ENCODE assay signal across 27 mouse cellular contexts in the genomic region with DNA sequence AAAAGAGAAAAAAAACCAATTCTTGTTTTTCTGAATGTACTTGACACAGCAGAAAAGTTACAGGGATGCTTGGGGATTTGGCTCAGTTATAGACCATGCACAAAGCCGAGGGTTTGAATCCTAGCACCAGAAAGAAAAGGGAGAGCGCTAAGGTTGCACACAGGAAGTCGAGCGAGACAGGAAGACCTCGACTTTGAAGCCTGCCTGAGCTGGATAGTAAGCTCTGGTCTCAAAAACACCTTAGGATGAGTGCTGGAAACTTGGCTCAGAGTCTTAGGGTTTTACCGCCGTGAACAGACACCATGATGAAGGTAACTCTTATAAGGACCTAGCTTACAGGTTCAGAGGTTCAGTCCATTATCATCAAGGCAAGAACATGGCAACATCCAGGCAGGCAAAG. TPM values are rescaled to one million over a fixed set of nuclear protein-coding genes. Genes with fewer than 3 reads are reported as not detected.
DNase-seq lines count a peak whose midpoint lies in the region; ATAC-seq lines count a peak whose summit lies in the region.
"Had no signal": no experiment of that assay in that cellular context is flagged by ENCODE, and none has a peak within 500 bp of the region (broad histone marks: within the 10 kb centered on the region; RNA-seq: fewer than 3 reads in every experiment).

No protein-coding gene starts in this region.

- no peaks in the 10 kb centered on the region for H3K36me3 ChIP-seq in forebrain, embryonic 15.5 days
- H3K36me3 ChIP-seq: embryonic facial prominence, embryonic 12.5 days; hindbrain, embryonic 13.5 days had no signal

- H3K27me3 ChIP-seq in forebrain, embryonic 15.5 days = no peaks in the 10 kb centered on the region
- H3K27me3 ChIP-seq: embryonic facial prominence, embryonic 12.5 days; embryonic facial prominence, embryonic 15.5 days; hindbrain, embryonic 13.5 days had no signal

- no peak overlapping the region for H3K4me2 ChIP-seq in forebrain, embryonic 15.5 days (replicated peaks)
- H3K4me2 ChIP-seq: embryonic facial prominence, embryonic 12.5 days; embryonic facial prominence, embryonic 15.5 days; heart, embryonic 11.5 days; hindbrain, embryonic 13.5 days had no signal

- H3K4me3 ChIP-seq in forebrain, embryonic 15.5 days = no peak overlapping the region
- H3K4me3 ChIP-seq: embryonic facial prominence, embryonic 12.5 days; embryonic facial prominence, embryonic 15.5 days; hindbrain, embryonic 10.5 days; hindbrain, embryonic 13.5 days had no signal

- peak; percentile 48 for DNase-seq in thymus, postnatal 0 days (ENCODE audit: low spot score)
- DNase-seq in thymus, postnatal 36 days = no peak
- peak; percentile 61 for DNase-seq in CD4-positive, CD25-positive, alpha-beta regulatory T cell, adult 2 months (ENCODE audit: low read depth, low spot score)
- peak; percentile 55 for DNase-seq in T-cell, adult 2 months (ENCODE audit: low spot score)
- no peak for DNase-seq in B cell, adult 2 months
- DNase-seq in layer of hippocampus, adult 11-12 months (ENCODE audit: low spot score) = no peak
- DNase-seq: adrenal gland, adult 2 months; adrenal gland, postnatal 14 days; cerebellum, adult 11 months; cerebellum, adult 2 months; cerebellum, adult 9-11 months; cerebellum, postnatal 25 days; gastrocnemius, postnatal 10 days; gastrocnemius, postnatal 36 days had no signal

- no peak overlapping the region for H3K9ac ChIP-seq in forebrain, embryonic 15.5 days (replicated peaks)
- H3K9ac ChIP-seq: embryonic facial prominence, embryonic 12.5 days; embryonic facial prominence, embryonic 15.5 days; hindbrain, embryonic 13.5 days had no signal

- H3K27ac ChIP-seq in forebrain, embryonic 15.5 days (replicated peaks) = no peak overlapping the region
- H3K27ac ChIP-seq: embryonic facial prominence, embryonic 12.5 days; embryonic facial prominence, embryonic 15.5 days; hindbrain, embryonic 10.5 days; hindbrain, embryonic 13.5 days had no signal

- H3K4me1 ChIP-seq in forebrain, embryonic 15.5 days = peaks cover 25% of the 10 kb centered on the region

- 91% methylated on average over 7 of the region's 7 CpGs for WGBS in forebrain, embryonic 15.5 days

- no peaks in the 10 kb centered on the region for H3K9me3 ChIP-seq in forebrain, embryonic 15.5 days
- H3K9me3 ChIP-seq: embryonic facial prominence, embryonic 12.5 days; embryonic facial prominence, embryonic 15.5 days; hindbrain, embryonic 10.5 days; hindbrain, embryonic 13.5 days had no signal

- ATAC-seq in inflammation-experienced regulatory T-cells, adult 6 months = peak; percentile 76
- ATAC-seq in forebrain, embryonic 15.5 days (replicated peaks) = no peak
- ATAC-seq: forebrain, embryonic 16.5 days; hindbrain, embryonic 16.5 days; intestine, postnatal 0 days had no signal

RNA-seq across cellular contexts. Expression of a gene that starts 6.6 kb away (rescaled TPM):
- 16.1 and 17.3 TPM in 2 replicates for polyA plus RNA-seq in thymus, postnatal 0 days (2015; fragmentation: Nextera tagmentation; extraction: Ambion mirVana)
- polyA plus RNA-seq in inflammation-experienced regulatory T-cells, adult 6 months (2017; shearing (Covaris generic)) = 10 to 100 TPM in 1 of 3 experiments, 1 to 10 TPM in 2; 7.3 to 10.0 (median 8.0) TPM
- 14.0 and 14.9 TPM in 2 replicates for polyA plus RNA-seq in forebrain, embryonic 15.5 days (2015; fragmentation: Nextera tagmentation; extraction: Ambion mirVana)

RNA-seq across cellular contexts. Expression of a gene that starts 25.4 kb away (rescaled TPM):
- polyA plus RNA-seq in thymus, postnatal 0 days (2015; fragmentation: Nextera tagmentation; extraction: Ambion mirVana) = 0.58 and 0.60 TPM in 2 replicates
- polyA plus RNA-seq in inflammation-experienced regulatory T-cells, adult 6 months (2017; shearing (Covaris generic)) = 1 to 10 TPM; 2.6 to 7.4 (median 6.1) TPM
- 1.1 and 2.2 TPM in 2 replicates for polyA plus RNA-seq in forebrain, embryonic 15.5 days (2015; fragmentation: Nextera tagmentation; extraction: Ambion mirVana)
- polyA plus RNA-seq: adrenal gland, adult 2 months; embryonic facial prominence, embryonic 12.5 days; forebrain, embryonic 11.5 days; forebrain, embryonic 16.5 days; heart, embryonic 14.5 days; heart, postnatal 0 days; intestine, postnatal 0 days had no signal

RNA-seq across cellular contexts. Expression of a gene that starts 31.8 kb away (rescaled TPM):
- 29.6 and 31.8 TPM in 2 replicates for polyA plus RNA-seq in thymus, postnatal 0 days (2015; fragmentation: Nextera tagmentation; extraction: Ambion mirVana)
- 10 to 100 TPM; 29.8 to 58.3 (median 53.4) TPM for polyA plus RNA-seq in inflammation-experienced regulatory T-cells, adult 6 months (2017; shearing (Covaris generic))
- polyA plus RNA-seq in forebrain, embryonic 15.5 days (2015; fragmentation: Nextera tagmentation; extraction: Ambion mirVana) = 138 and 141 TPM in 2 replicates

RNA-seq across cellular contexts. Expression of a gene that starts 46.8 kb away (rescaled TPM):
- 33.2 and 35.9 TPM in 2 replicates for polyA plus RNA-seq in thymus, postnatal 0 days (2015; fragmentation: Nextera tagmentation; extraction: Ambion mirVana)
- 1 to 10 TPM; 1.1 to 2.1 (median 1.5) TPM for polyA plus RNA-seq in inflammation-experienced regulatory T-cells, adult 6 months (2017; shearing (Covaris generic))
- 16.0 and 16.9 TPM in 2 replicates for polyA plus RNA-seq in forebrain, embryonic 15.5 days (2015; fragmentation: Nextera tagmentation; extraction: Ambion mirVana)

Comparison
In these comparisons a context has a peak if more than half of its experiments do, and no peak if none do; other contexts are left out.
1. DNase-seq: peak in thymus, postnatal 0 days (single experiment), CD4-positive, CD25-positive, alpha-beta regulatory T cell, adult 2 months (single experiment) and T-cell, adult 2 months (single experiment); none in thymus, postnatal 36 days (0 of 2), B cell, adult 2 months (0 of 2) and layer of hippocampus, adult 11-12 months (single experiment).